Mouse (Mus musculus): ENCODE results near the gene Cd300a. TPM values are rescaled to one million over a fixed set of nuclear protein-coding genes. Genes with fewer than 3 reads are reported as not detected.

The Cd300a gene
- total RNA-seq, 2 experiments from 2014 or later, result 8.9 to 29.7 TPM

GRCm38 (mm10) chr11:114866486-114867360 is 23.1 kb upstream of the Cd300a start:
- ATAC-seq (replicated peaks; ENCODE audit: poor library complexity), result no peak

DNA sequence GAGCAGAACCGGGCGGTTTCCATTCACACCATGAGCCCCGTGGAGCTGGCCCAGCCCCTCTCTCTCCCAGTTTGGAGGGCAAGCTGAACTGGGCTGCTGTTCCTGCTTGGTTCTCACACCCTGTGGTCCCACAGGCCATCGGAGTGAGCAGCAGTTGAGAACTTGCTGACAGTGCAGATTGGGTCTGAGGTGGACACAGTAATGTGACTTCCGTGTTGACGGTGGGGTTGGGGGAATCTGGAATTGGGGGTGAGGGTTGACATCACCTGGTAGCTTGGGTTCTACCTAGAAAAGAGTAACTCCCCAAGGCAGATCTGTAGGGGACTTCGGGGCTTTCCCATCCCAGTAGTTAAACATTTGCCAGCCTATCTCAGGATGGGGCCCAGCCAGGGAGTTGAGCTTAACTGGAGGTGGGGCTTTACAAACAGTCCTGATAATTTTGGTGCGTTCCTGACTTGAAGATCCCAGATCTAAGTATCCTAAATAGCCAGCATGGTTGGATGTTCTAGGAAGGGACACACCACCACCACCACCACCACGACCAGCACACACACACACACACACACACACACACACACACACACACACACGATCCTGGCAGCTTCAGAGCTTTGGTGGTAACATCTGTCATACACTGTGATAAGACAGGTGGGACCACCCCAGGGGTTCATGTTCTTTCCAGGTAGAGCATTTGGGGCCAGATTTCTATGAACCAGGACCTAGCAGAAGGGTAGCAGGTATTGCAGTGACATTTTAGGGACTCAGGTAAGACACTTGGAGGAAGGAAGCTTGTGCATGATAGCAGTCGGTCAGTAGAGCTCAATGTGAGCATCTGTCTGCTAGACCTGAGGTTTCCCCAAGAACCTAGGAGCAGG is 22.2 kb upstream of the Cd300a start:
- ATAC-seq (replicated peaks; ENCODE audit: poor library complexity), result no peak

DNA sequence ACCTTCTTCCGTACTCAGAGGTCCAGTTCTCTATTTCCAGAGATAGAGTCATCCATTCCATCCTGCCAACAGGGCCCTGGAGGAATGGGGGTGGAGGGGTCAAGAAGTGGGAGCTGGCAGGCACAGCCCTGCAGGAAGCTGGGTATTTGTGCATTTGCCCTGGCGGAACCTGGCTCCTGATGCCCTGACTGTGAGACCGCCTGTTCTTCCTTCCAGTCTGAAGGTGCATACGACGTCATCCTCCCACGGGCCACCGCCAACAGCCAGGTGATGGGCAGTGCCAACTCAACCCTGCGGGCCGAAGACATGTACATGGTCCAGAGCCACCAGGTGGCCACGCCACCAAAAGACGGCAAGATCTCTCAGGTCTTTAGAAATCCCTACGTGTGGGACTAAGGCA is 21.6 kb upstream of the Cd300a start:
- ATAC-seq (replicated peaks; ENCODE audit: poor library complexity), result no peak

DNA sequence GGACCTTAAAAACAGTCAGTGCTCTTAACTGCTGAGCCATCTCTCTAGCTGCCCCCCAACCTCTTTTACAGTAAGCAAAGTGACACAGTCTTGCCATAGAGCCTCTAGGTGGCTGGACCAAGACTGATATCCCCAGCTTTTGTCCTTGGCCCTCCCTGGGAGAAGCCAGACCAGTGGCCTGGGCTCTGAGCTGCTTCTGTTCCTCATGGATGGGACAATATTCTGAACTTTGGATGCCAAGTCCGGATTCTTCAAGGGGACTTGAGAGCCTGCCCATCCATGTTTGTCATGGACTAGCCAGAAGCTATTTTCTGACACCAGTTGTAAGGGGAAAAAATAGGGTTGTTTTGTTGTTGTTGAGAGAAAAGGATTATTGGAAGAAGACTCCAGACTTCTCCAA is 20.1 kb upstream of the Cd300a start:
- no peak for ATAC-seq (replicated peaks; ENCODE audit: poor library complexity)

DNA sequence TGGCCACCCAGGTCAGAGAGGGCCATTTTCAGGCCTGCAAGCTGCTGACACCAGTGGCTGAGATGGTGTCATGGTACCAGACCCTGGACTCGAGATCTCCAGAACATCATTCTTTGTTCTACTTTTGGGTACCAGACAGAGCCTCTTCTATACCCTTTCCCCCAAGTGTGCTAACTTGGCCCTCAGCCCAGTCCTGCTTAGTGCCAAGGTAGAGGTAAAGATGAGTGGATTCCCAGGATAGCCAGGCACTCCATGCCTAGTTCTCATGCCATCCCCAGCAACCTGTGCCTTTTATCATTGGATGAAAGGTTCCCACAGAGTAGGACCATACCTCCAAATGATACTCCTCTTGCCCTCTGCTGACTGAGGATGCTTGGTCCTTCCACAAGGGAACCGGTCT is 18.3 kb upstream of the Cd300a start:
- ATAC-seq (replicated peaks; ENCODE audit: poor library complexity), result no peak

DNA sequence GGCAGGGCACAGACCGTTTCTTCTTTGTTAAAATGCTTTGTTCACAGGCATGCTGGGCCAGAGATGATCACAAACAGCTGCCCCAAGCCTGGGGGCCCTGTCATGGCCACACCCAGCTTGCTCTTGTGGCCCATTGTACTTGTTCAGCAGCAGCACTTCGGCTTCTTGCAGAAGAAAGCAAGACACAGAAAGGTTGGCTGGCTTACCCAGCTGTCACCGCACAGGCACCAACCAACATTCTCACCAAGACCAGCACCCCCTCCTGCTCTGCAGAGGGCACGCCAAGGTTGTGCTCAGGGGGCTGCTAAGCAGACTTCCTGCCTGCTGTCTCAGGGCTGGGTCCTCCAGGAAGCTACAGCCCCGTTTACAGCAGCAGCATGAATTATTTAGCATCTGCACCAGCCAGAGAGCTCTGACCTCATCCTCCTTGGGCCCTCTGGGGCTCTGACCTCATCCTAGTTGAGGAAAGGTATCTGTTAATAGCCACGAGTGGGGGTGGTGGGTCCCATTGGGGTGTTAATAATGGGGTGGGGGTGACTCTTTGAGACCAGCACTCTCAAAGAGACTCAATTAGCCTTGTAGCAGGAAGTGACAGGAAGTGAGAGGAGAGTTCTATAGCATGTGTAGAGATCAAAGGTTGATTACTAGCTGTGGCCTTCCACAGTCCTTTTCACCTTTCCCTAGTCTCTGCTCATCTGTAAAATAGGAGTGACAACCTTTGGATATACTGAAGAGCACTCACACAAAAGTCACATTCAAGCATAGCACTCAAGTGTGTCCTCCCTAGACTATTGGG is 16.6 kb upstream of the Cd300a start:
- ATAC-seq (replicated peaks; ENCODE audit: poor library complexity), result no peak

DNA sequence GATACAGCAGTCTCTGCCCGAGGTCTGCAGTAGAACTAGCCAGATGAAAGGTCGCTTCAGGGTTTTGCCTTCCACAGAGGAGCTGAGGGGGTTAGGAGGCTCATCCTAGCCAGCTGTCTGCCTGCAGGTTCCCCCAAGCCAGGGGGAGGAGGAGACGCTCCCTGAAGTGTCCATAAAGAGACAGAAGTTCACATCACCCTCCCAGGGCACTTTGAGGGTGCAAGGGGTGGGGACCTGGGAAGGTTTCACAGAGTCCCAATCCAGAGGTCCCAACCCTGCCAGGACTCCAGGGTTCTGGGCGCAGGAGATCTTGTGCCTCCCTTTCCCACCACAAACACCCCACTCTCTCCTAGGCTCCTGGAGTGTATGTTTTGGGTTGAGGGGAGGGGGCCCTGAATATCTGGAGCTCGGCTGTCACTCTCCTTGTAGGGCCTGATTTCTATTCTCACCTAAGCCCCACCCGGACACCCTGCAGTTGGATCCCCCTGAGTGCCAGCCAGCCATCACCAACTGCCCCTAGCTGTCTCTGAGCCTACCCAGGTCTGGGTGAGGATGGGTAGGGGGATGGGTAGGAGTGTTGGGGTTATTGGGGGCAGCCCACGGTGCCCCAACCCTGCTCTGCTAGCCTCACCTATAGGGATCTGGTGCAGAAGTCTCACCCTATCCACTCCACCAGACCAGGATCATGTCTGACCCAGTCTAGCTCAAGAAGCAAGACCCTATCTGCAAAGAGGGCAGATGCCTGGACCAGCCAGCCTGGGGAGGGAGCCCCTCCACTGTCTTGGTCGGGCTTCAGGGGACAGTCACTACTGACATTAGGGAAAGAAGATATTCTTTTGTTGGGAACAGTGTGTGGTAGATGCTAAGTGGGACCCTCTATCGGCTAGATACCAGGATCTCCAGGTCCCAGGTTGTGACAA is 15.4 kb upstream of the Cd300a start:
- no peak for ATAC-seq (replicated peaks; ENCODE audit: poor library complexity)

DNA sequence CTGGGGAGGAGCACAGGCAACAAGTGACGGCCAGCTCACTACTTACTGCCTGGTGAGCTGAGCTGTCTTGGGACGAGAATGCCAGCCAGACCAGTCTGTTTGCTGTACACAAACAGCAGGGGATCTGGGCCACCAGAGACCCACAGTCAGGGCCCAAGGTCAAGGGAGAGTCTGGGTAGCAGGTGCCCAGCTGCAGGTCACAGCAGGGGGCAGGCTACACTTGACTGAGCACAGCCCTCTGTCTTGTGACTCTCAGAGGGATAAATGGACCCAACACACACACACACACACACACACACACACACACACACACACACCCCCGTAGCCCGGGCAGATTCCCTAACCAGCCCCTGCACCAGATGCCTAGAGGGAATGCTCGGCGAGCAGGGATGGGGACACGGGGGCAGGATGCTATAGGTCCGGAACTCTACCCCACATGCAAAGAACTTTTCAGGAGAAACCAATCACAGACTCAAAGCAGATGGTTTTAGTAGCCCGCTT is 14.5 kb upstream of the Cd300a start:
- ATAC-seq (replicated peaks; ENCODE audit: poor library complexity), result no peak

DNA sequence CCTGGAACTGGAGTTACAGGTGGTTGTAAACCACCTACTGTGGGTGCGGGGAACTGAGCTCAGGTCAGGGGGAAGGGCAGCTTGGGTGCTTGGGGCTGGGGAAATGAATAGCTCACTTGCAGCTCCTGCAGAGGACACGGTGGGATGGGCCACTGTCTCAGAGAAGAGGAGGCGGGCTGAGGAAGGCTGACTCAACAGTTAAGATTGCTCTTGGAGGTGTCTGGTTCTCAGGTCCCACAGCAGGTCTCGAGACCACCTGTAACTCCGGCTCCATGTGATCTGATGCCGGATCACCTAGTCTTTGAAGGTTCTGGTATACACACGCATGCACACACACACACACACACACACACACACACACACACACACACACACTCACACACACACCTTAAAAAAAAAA is 13.7 kb upstream of the Cd300a start:
- no peak for ATAC-seq (replicated peaks; ENCODE audit: poor library complexity)

DNA sequence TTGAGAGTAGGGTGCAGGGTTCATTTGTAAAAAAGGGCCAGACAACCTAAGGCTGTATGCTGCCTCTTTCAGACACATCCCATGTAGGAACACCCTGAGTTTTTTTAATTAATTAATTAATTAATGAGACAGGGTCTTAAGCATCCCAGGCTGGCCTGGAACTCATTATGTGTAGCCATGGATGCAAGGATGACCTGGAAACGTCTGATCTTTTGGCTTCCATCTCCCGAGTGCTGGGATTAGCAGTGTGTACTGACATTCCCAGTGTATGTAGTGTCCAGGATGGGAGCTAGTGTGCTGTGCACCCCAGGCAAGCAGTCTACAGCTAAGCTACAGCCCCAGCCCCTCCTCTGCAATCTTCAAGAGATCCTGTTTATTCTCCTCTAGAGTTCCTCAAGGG is 13.2 kb upstream of the Cd300a start:
- no peak for ATAC-seq (replicated peaks; ENCODE audit: poor library complexity)

DNA sequence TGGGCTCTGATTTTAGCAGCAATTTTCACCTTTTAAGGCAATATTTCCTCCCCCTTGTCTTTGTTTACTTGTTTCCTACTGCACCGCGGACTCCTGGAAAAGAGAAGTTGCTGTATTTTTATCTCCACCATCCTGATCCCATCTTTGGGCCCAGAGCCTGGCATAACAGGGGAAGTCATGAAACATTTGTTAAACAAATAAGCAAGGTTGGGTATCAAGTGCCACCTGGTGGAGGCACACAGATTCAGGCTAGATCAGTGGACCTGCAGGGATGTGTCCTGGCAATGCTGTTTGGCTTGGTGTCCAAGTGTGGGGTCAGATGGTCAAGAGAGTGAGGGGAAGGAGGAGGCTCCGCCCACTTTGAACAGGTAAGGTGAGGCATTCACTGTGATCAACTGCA is 12.7 kb upstream of the Cd300a start:
- ATAC-seq (replicated peaks; ENCODE audit: poor library complexity), result 0 out of 2 replicates have a peak, but pooled peaks have one; percentile 29

DNA sequence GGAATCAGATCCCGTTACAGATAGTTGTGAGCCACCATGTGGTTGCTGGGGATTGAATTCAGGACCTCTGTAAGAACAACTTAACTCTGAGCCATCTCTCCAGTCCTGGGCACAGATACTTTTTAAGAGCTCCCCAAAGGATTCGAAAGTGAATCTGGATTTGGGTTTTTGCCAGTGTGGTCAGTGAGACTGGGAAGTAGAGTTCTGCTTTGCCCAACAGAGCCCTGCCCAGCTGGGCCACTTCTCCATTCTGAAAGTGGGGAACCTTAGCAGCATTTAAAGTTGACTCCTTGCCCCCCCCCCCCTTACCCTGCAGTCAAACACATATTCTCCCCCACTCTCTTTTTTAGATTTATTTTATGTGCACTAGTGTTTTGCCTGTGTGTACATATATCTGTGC is 10.2 kb upstream of the Cd300a start:
- peak; percentile 76 for ATAC-seq (replicated peaks; ENCODE audit: poor library complexity)

DNA sequence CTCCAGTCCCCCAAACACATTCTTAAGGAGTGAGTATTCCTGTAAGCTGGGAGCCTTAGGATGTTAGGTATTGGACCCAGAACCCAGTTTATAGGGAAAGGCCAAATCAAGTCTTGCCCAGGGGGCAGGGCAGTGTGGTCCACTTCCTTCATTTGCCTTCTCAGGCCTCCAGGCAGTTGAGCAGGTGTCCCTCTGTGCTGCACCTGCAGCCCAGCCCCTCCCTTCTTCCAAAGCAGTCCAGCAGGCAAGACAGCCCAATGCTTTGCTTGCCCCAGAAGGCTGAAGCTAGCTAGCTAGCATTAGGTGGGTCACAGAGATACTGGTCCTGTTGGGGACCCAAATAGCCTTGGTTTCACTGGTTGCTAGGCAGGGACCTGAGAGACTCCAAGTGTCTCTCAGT is 9.7 kb upstream of the Cd300a start:
- no peak for ATAC-seq (replicated peaks; ENCODE audit: poor library complexity)

DNA sequence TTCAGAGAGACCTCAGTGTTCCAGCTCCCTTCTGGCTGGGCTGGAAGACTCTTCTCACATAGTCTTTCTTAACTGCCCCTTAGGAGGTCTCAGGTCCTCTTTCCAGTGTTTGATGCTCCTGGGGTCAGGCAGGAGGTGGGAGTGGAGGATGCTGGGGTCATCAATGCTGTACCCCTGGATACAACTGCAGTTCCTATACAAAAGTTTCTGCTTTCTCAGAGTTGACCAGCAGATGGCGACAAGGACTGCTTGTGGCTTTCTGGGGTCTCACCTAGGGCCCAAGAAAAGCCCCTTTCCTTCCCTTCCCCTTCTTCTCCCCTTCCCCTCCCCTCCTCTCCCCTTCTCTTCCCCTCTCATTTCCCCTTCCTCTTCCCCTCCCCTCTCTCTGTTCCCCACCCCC is 9.3 kb upstream of the Cd300a start:
- ATAC-seq (replicated peaks; ENCODE audit: poor library complexity), result peak; percentile 44

GRCm38 (mm10) chr11:114883251-114883789 is 6.5 kb upstream of the Cd300a start:
- ATAC-seq (replicated peaks; ENCODE audit: poor library complexity), result no peak

GRCm38 (mm10) chr11:114884380-114885100 is 5.3 kb upstream of the Cd300a start:
- peak; percentile 67 for ATAC-seq (replicated peaks; ENCODE audit: poor library complexity)

DNA sequence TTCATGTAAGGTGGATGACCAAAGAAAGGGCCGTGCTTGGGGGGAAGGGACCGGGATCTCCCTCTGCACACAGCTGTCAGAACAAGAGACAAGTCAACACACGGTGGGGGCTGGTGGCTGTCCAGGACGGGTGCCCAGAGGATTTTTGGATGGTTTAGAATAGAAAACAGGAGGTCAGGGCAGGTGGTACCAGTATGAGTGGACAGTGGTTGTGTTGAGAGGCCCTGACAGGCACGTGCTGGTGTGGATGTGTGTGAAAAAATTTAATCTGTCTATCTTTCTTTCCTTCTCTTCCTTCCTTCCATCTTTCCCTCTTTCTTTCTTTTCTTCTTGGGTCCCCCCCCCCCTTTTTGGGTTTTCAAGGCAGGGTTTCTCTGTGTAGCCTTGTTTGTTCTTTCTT is 701 bp downstream of the Cd300a start:
- no peak; the same call in 1 of the 2 replicates for ATAC-seq (replicated peaks; ENCODE audit: poor library complexity)

- peak; percentile 88 for ATAC-seq (replicated peaks; ENCODE audit: poor library complexity)
Observed at GRCm38 (mm10) chr11:114896085-114896484, 6.2 kb downstream of the Cd300a start.

GRCm38 (mm10) chr11:114898026-114898425 is 8.2 kb downstream of the Cd300a start:
- peak; percentile 72 for ATAC-seq (replicated peaks; ENCODE audit: poor library complexity)
